In genomic region chr3:108020351-108021022, GRCm38 (mm10) we compare ENCODE assay signal across 15 mouse cellular contexts. TPM values are rescaled to one million over a fixed set of nuclear protein-coding genes. Genes with fewer than 3 reads are reported as not detected.
"Had no signal": no experiment of that assay in that cellular context is flagged by ENCODE, and none has a peak within 500 bp of the region (broad histone marks: within the 10 kb centered on the region; RNA-seq: fewer than 3 reads in every experiment).

No protein-coding gene starts in this region.

RNA-seq across cellular contexts. Expression of gene Gstm2, which starts 34.2 kb away (rescaled TPM):
- polyA plus RNA-seq: erythroblast, embryonic 14.5 days had no signal

RNA-seq across cellular contexts. Expression of gene Gstm3, which starts 51.4 kb away (rescaled TPM):
- polyA plus RNA-seq: cortical plate, adult 2 months; embryonic facial prominence, embryonic 10.5 days; embryonic facial prominence, embryonic 11.5 days; embryonic facial prominence, embryonic 12.5 days; embryonic facial prominence, embryonic 13.5 days; embryonic facial prominence, embryonic 15.5 days; forebrain, embryonic 10.5 days; forebrain, embryonic 11.5 days; forebrain, embryonic 12.5 days; forebrain, embryonic 14.5 days; forebrain, embryonic 15.5 days; forebrain, embryonic 16.5 days; forebrain, postnatal 0 days; frontal cortex, adult 2 months had no signal
